In genomic region chr2:166793542-166794214, GRCm38 (mm10) we compare ENCODE assay signal across 8 mouse cellular contexts. TPM values are rescaled to one million over a fixed set of nuclear protein-coding genes. Genes with fewer than 3 reads are reported as not detected.
DNase-seq lines count a peak whose midpoint lies in the region; ATAC-seq and TF ChIP-seq lines count a peak whose summit lies in the region.
"Not testable (repeated sequence)": the region's sequence is repeated elsewhere in the genome, so short reads cannot be mapped to it uniquely, and the experiment has no call there.

No protein-coding gene starts in this region.

- peak overlapping the region; percentile 84 for H3K9ac ChIP-seq in CH12.LX (ENCODE audit: insufficient read depth, low read depth)
- peak overlapping the region; percentile 81 for H3K9ac ChIP-seq in forebrain, embryonic 12.5 days
- peak overlapping the region; percentile 73 for H3K9ac ChIP-seq in heart, postnatal 0 days (replicated peaks; ENCODE audit: low read depth, low read length)
- peak overlapping the region; percentile 67 for H3K9ac ChIP-seq in neural tube, embryonic 14.5 days (replicated peaks; ENCODE audit: low read depth, low read length)

- peak overlapping the region; percentile 79 to 89 (median 87) for H3K4me3 ChIP-seq in CH12.LX (replicated peaks in 1 of 3; ENCODE audit: low read depth in 2 of 3, low read length in 2 of 3, poor library complexity in 1 of 3)
- peak overlapping the region; percentile 83 for H3K4me3 ChIP-seq in forebrain, embryonic 12.5 days (replicated peaks)
- H3K4me3 ChIP-seq in heart, postnatal 0 days (ENCODE audit: low read depth, low read length), result peak overlapping the region; percentile 79
- H3K4me3 ChIP-seq in neural tube, embryonic 14.5 days (ENCODE audit: low read depth, low read length), result peak overlapping the region; percentile 71

- H3K4me1 ChIP-seq in CH12.LX (ENCODE audit: control insufficient read depth in 1 of 2, insufficient read depth in 2 of 2), result peaks cover 2 to 28% of the 10 kb centered on the region in 2 experiments; a peak in 2 of 4 replicates
- peaks cover 27% of the 10 kb centered on the region for H3K4me1 ChIP-seq in forebrain, embryonic 12.5 days
- H3K4me1 ChIP-seq in heart, postnatal 0 days (ENCODE audit: control insufficient read depth, insufficient read depth), result peaks cover 14% of the 10 kb centered on the region
- H3K4me1 ChIP-seq in neural tube, embryonic 14.5 days (ENCODE audit: control insufficient read depth, insufficient read depth, low read length), result not testable (repeated sequence)

- TF ChIP-seq RAD21 in CH12.LX (IDR thresholded peaks at IDR 0.05; ENCODE audit: low read depth, low read length), result not testable (repeated sequence)

- H3K9me3 ChIP-seq in CH12.LX (replicated peaks; ENCODE audit: low read length); forebrain, embryonic 12.5 days; heart, postnatal 0 days (replicated peaks; ENCODE audit: control insufficient read depth, low read length); neural tube, embryonic 14.5 days (ENCODE audit: control insufficient read depth, low read length): not testable (repeated sequence)

- DNase-seq in CH12.LX (ENCODE audit: extremely low read depth), result peak; percentile 85
- peak; percentile 77 for DNase-seq in c-Kit-positive CD71-positive TER-119-positive erythroid progenitor cells, embryonic 14.5 days (ENCODE audit: low spot score)
- peak; percentile 52 for DNase-seq in heart, postnatal 0 days (ENCODE audit: low spot score)
- peak; percentile 92 for DNase-seq in kidney, postnatal 4 days
- DNase-seq in lung, adult 18-20 months, result peak; percentile 86
- peak; percentile 90 for DNase-seq in testis, postnatal 10 days (ENCODE audit: low spot score)

- not testable (repeated sequence) for TF ChIP-seq CTCF in CH12.LX (conservative IDR thresholded peaks at IDR 0.05 in 1 of 2, IDR thresholded peaks at IDR 0.05 in 1 of 2; ENCODE audit: low read depth in 2 of 2, low read length in 2 of 2); heart, postnatal 0 days (IDR thresholded peaks at IDR 0.05; ENCODE audit: low read depth)

- peak overlapping the region; percentile 27; the same call in 1 of the 2 replicates for H3K27ac ChIP-seq in CH12.LX (ENCODE audit: insufficient read depth, low read depth)
- peak overlapping the region; percentile 64 for H3K27ac ChIP-seq in forebrain, embryonic 12.5 days
- H3K27ac ChIP-seq in heart, postnatal 0 days (ENCODE audit: low read depth), result peak overlapping the region; percentile 77
- peak overlapping the region; percentile 66 for H3K27ac ChIP-seq in neural tube, embryonic 14.5 days (ENCODE audit: low read depth, low read length)

- H3K27me3 ChIP-seq in CH12.LX (replicated peaks); forebrain, embryonic 12.5 days; heart, postnatal 0 days (ENCODE audit: control insufficient read depth, insufficient read depth, low read length); neural tube, embryonic 14.5 days (ENCODE audit: control insufficient read depth, insufficient read depth, low read length): not testable (repeated sequence)

- TF ChIP-seq EP300 in CH12.LX (IDR thresholded peaks at IDR 0.05; ENCODE audit: low read length); heart, postnatal 0 days (IDR thresholded peaks at IDR 0.05; ENCODE audit: low read depth): not testable (repeated sequence)

- dilution Hi-C loops in CH12.LX (cut with MboI; ENCODE audit: extremely low pct_ligation_motif_present, extremely low pct_unique_long_range_greater_than_20kb, low sequenced_read_pairs), result not testable (repeated sequence)

- peaks cover 11% of the 10 kb centered on the region for H3K79me2 ChIP-seq in CH12.LX (replicated peaks; ENCODE audit: control insufficient read depth, extremely low read depth, insufficient read depth, poor library complexity, severe bottlenecking)

- H3K4me2 ChIP-seq in CH12.LX (ENCODE audit: insufficient read depth, low read depth, poor library complexity, severe bottlenecking), result peak overlapping the region; percentile 83
- H3K4me2 ChIP-seq in forebrain, embryonic 12.5 days, result peak overlapping the region; percentile 68
- H3K4me2 ChIP-seq in heart, postnatal 0 days (ENCODE audit: low read depth, low read length), result peak overlapping the region; percentile 81
- peak overlapping the region; percentile 64 for H3K4me2 ChIP-seq in neural tube, embryonic 14.5 days (ENCODE audit: low read depth, low read length)

- TF ChIP-seq POLR2A in CH12.LX (IDR thresholded peaks at IDR 0.05; ENCODE audit: low read depth, low read length), result peak; percentile 75

- H3K36me3 ChIP-seq in CH12.LX (replicated peaks in 1 of 2; ENCODE audit: control insufficient read depth in 1 of 2, insufficient read depth in 1 of 2, low read length in 1 of 2), result peaks cover 18 to 29% of the 10 kb centered on the region in 2 experiments
- peaks cover 29% of the 10 kb centered on the region for H3K36me3 ChIP-seq in forebrain, embryonic 12.5 days (replicated peaks)
- peaks cover 24% of the 10 kb centered on the region for H3K36me3 ChIP-seq in heart, postnatal 0 days (replicated peaks; ENCODE audit: control insufficient read depth, insufficient read depth, low read length)
- peaks cover 15% of the 10 kb centered on the region for H3K36me3 ChIP-seq in neural tube, embryonic 14.5 days (ENCODE audit: control insufficient read depth, insufficient read depth, low read length)

- in situ Hi-C loops in CH12.LX (cut with MboI; ENCODE audit: low pct_ligation_motif_present, low pct_unique_long_range_greater_than_20kb, low sequenced_read_pairs), result loop anchor here (25.0 kb wide), 1 partner anchor 706 kb away; no protein-coding TSS in a partner anchor

- ATAC-seq in forebrain, embryonic 12.5 days (ENCODE audit: low FRiP score), result peak; percentile 88
- ATAC-seq in heart, postnatal 0 days (ENCODE audit: insufficient read depth, low read depth), result peak; percentile 94
- peak; percentile 91 for ATAC-seq in neural tube, embryonic 14.5 days (ENCODE audit: low read depth)

- WGBS in forebrain, embryonic 12.5 days, result 1% methylated on average over 66 of the region's 76 CpGs
- WGBS in heart, postnatal 0 days, result under 1% methylated on average over 57 of the region's 76 CpGs
- WGBS in neural tube, embryonic 14.5 days, result under 1% methylated on average over 67 of the region's 76 CpGs

TF ChIP-seq in CH12.LX, 34 proteins besides CTCF, POLR2A, EP300 and RAD21 (continues in another document):
- peak; percentile 94 for TF ChIP-seq HCFC1 (IDR thresholded peaks at IDR 0.05; ENCODE audit: low read depth, low read length)
- peak; percentile 92 for TF ChIP-seq ELF1 (IDR thresholded peaks at IDR 0.05; ENCODE audit: low read depth, low read length)
- peak; percentile 79 for TF ChIP-seq IRF4 (IDR thresholded peaks at IDR 0.05; ENCODE audit: low read depth, low read length)
- 0 out of 2 replicates have a peak, but pooled peaks have one; percentile 58 for TF ChIP-seq RCOR1 (conservative IDR thresholded peaks at IDR 0.05; ENCODE audit: low read depth, low read length)
- TF ChIP-seq POLR2AphosphoS2 (IDR thresholded peaks at IDR 0.05; ENCODE audit: low read depth, low read length), result peak; percentile 67; the same call in 1 of the 2 replicates
- TF ChIP-seq JUND (conservative IDR thresholded peaks at IDR 0.05; ENCODE audit: low read depth, low read length), result 0 out of 2 replicates have a peak, but pooled peaks have one; percentile 24
- peak; percentile 54 for TF ChIP-seq NRF1 (IDR thresholded peaks at IDR 0.05; ENCODE audit: low read depth, low read length)
- TF ChIP-seq SMC3 (IDR thresholded peaks at IDR 0.05; ENCODE audit: low read depth, low read length), result peak; percentile 29; the same call in 1 of the 2 replicates
- peak; percentile 86 for TF ChIP-seq MEF2A (IDR thresholded peaks at IDR 0.05; ENCODE audit: borderline replicate concordance, low read depth, low read length)
- peak; percentile 79 for TF ChIP-seq MYC (IDR thresholded peaks at IDR 0.05; ENCODE audit: low read depth, low read length)
- TF ChIP-seq NELFE (IDR thresholded peaks at IDR 0.05; ENCODE audit: low read depth, low read length), result peak; percentile 73
- 0 out of 2 replicates have a peak, but pooled peaks have one; percentile 16 for TF ChIP-seq ZNF384 (IDR thresholded peaks at IDR 0.05; ENCODE audit: low read depth, low read length)
- TF ChIP-seq UBTF (IDR thresholded peaks at IDR 0.05; ENCODE audit: low read depth, low read length), result 0 out of 2 replicates have a peak, but pooled peaks have one; percentile 57
- TF ChIP-seq KAT2A (IDR thresholded peaks at IDR 0.05; ENCODE audit: insufficient replicate concordance, low read length), result peak; percentile 96
- peak; percentile 86 for TF ChIP-seq MAX (IDR thresholded peaks at IDR 0.05; ENCODE audit: low read length)
- peak; percentile 59 for TF ChIP-seq ZMIZ1 (IDR thresholded peaks at IDR 0.05; ENCODE audit: low read depth, low read length)
- peak; percentile 32; the same call in 1 of the 2 replicates for TF ChIP-seq BHLHE40 (IDR thresholded peaks at IDR 0.05; ENCODE audit: low read depth, low read length)
- TF ChIP-seq GABPA (IDR thresholded peaks at IDR 0.05; ENCODE audit: insufficient replicate concordance, low read depth, low read length), result peak; percentile 61; the same call in 1 of the 2 replicates
- TF ChIP-seq SIN3A (IDR thresholded peaks at IDR 0.05; ENCODE audit: low read length), result peak; percentile 98

RNA-seq across cellular contexts. Expression of gene Trp53rkb, which starts 1.3 kb away (rescaled TPM):
- total RNA-seq in CH12.LX (2012; rRNA removed) (6.0 and 7.1 TPM in 2 replicates), CH12.LX (2014; rRNA removed) (7.0 and 8.8 TPM in 2 replicates)
- 7.8 and 9.1 TPM in 2 replicates for polyA plus RNA-seq in CH12.LX (2012; ENCODE audit: insufficient read length, low read depth)
- 10.0 and 11.1 TPM in 2 replicates for polyA plus RNA-seq in forebrain, embryonic 12.5 days (2016; fragmentation: Nextera tagmentation; extraction: Ambion mirVana)
- 5.6 and 6.2 TPM in 2 replicates for total RNA-seq in heart, postnatal 0 days (2014; rRNA removed; ENCODE audit: low replicate concordance)
- polyA plus RNA-seq in heart, postnatal 0 days (2015; fragmentation: Nextera tagmentation; extraction: Ambion mirVana), result 3.9 TPM in 2 replicates
- 9.4 and 9.8 TPM in 2 replicates for polyA plus RNA-seq in neural tube, embryonic 14.5 days (2014; fragmentation: Nextera tagmentation; extraction: Ambion mirVana)

RNA-seq across cellular contexts. Expression of gene Arfgef2, which starts 11.7 kb away (rescaled TPM):
- total RNA-seq in CH12.LX (2012; rRNA removed) (11.2 and 12.5 TPM in 2 replicates), CH12.LX (2014; rRNA removed) (8.2 and 9.2 TPM in 2 replicates)
- 15.3 and 18.7 TPM in 2 replicates for polyA plus RNA-seq in CH12.LX (2012; ENCODE audit: insufficient read length, low read depth)
- 5.3 and 5.8 TPM in 2 replicates for polyA plus RNA-seq in forebrain, embryonic 12.5 days (2016; fragmentation: Nextera tagmentation; extraction: Ambion mirVana)
- 15.4 and 15.5 TPM in 2 replicates for total RNA-seq in heart, postnatal 0 days (2014; rRNA removed; ENCODE audit: low replicate concordance)
- polyA plus RNA-seq in heart, postnatal 0 days (2015; fragmentation: Nextera tagmentation; extraction: Ambion mirVana), result 4.2 and 5.2 TPM in 2 replicates
- polyA plus RNA-seq in neural tube, embryonic 14.5 days (2014; fragmentation: Nextera tagmentation; extraction: Ambion mirVana), result 5.6 and 8.0 TPM in 2 replicates

Comparison
In these comparisons a context has a peak if more than half of its experiments do, and no peak if none do; other contexts are left out.
1. Peak in every context shown above with its lines: DNase-seq, ATAC-seq, H3K4me3 ChIP-seq and H3K27ac ChIP-seq.
2. H3K27ac ChIP-seq: peak in every context shown above with its lines; median percentile 77 in heart, postnatal 0 days; 66 in neural tube, embryonic 14.5 days; 64 in forebrain, embryonic 12.5 days; 27 in CH12.LX.